Mouse (Mus musculus): ENCODE measurements at regions not wholly inside any gene's neighbourhood (a gene's known extent, or its start where the extent isn't known, plus 50 kb on each side); places are given as distances from the start of the nearest gene placed in this dataset.

GRCm38 (mm10) chr15:62903047-62903822 is 941.7 kb downstream of the Gsdmc2 start:
- DNase-seq (ENCODE audit: low spot score): peak; percentile 83
- Histone ChIP-seq H3K27me3 (ENCODE audit: low read depth, poor library complexity, severe bottlenecking) (peaks cover 49% of the 10 kb centered on the region), H3K36me3 (no peaks in the 10 kb centered on the region), H3K9me3 (replicated peaks) (no peaks in the 10 kb centered on the region), H3K27ac (replicated peaks) (peak overlapping the region; percentile 14; the same call in 1 of the 2 replicates), H3K4me3 (peak overlapping the region; percentile 2; the same call in 1 of the 2 replicates), H3K4me1 (peaks cover 24% of the 10 kb centered on the region)
- WGBS: 26% methylated on average over 17 of the region's 17 CpGs

GRCm38 (mm10) chr15:62901955-62902354 is 943.0 kb downstream of the Gsdmc2 start:
- 91% methylated on average over 4 of the region's 4 CpGs for WGBS
- DNase-seq (ENCODE audit: low spot score): no peak

GRCm38 (mm10) chr15:62889798-62890197 is 955.2 kb downstream of the Gsdmc2 start:
- Histone ChIP-seq H3K27ac (replicated peaks) (no peak overlapping the region), H3K4me1 (no peaks in the 10 kb centered on the region), H3K27me3 (ENCODE audit: low read depth, poor library complexity, severe bottlenecking) (no peaks in the 10 kb centered on the region), H3K36me3 (no peaks in the 10 kb centered on the region), H3K4me3 (no peak overlapping the region), H3K9me3 (replicated peaks) (no peaks in the 10 kb centered on the region)
- 91% methylated on average over 4 of the region's 4 CpGs for WGBS
- DNase-seq (ENCODE audit: low spot score): no peak

More at GRCm38 (mm10) chr15:62901955-62902354, 943.0 kb downstream of the Gsdmc2 start:
- H3K4me1 ChIP-seq: peaks cover 24% of the 10 kb centered on the region
- peaks cover 36% of the 10 kb centered on the region for H3K27me3 ChIP-seq (ENCODE audit: low read depth, poor library complexity, severe bottlenecking)
- H3K27ac ChIP-seq (replicated peaks): no peak overlapping the region
- no peak overlapping the region for H3K4me3 ChIP-seq
- H3K9me3 ChIP-seq (replicated peaks): no peaks in the 10 kb centered on the region
- no peaks in the 10 kb centered on the region for H3K36me3 ChIP-seq

- DNase-seq (ENCODE audit: low spot score): no peak
- Histone ChIP-seq H3K36me3 (no peaks in the 10 kb centered on the region), H3K4me3 (no peak overlapping the region), H3K27me3 (ENCODE audit: low read depth, poor library complexity, severe bottlenecking) (no peaks in the 10 kb centered on the region), H3K4me1 (no peaks in the 10 kb centered on the region), H3K9me3 (replicated peaks) (no peaks in the 10 kb centered on the region), H3K27ac (replicated peaks) (no peak overlapping the region)
- 92% methylated on average over 4 of the region's 4 CpGs for WGBS
Observed at GRCm38 (mm10) chr15:62885331-62885730, 959.6 kb downstream of the Gsdmc2 start.

- no peaks in the 10 kb centered on the region for H3K27me3 ChIP-seq (ENCODE audit: low read depth, poor library complexity, severe bottlenecking)
- no peak overlapping the region for H3K27ac ChIP-seq (replicated peaks)
- no peaks in the 10 kb centered on the region for H3K4me1 ChIP-seq
- H3K36me3 ChIP-seq: no peaks in the 10 kb centered on the region
- 88% methylated on average over 1 of the region's 1 CpGs for WGBS
- H3K4me3 ChIP-seq: no peak overlapping the region
- no peak for DNase-seq (ENCODE audit: low spot score)
- H3K9me3 ChIP-seq (replicated peaks): no peaks in the 10 kb centered on the region
Observed at GRCm38 (mm10) chr15:62871082-62871766, 973.8 kb downstream of the Gsdmc2 start.

- no peak for DNase-seq (ENCODE audit: low spot score)
- no peaks in the 10 kb centered on the region for H3K4me1 ChIP-seq
- no peaks in the 10 kb centered on the region for H3K9me3 ChIP-seq (replicated peaks)
- no peak overlapping the region for H3K27ac ChIP-seq (replicated peaks)
- no peaks in the 10 kb centered on the region for H3K36me3 ChIP-seq
- H3K27me3 ChIP-seq (ENCODE audit: low read depth, poor library complexity, severe bottlenecking): no peaks in the 10 kb centered on the region
- H3K4me3 ChIP-seq: no peak overlapping the region
- WGBS: 91% methylated on average over 1 of the region's 1 CpGs
Observed at GRCm38 (mm10) chr15:62862574-62862973, 982.4 kb downstream of the Gsdmc2 start.

GRCm38 (mm10) chr15:62861422-62861821 is 983.6 kb downstream of the Gsdmc2 start:
- Histone ChIP-seq H3K9me3 (replicated peaks) (no peaks in the 10 kb centered on the region), H3K27ac (replicated peaks) (no peak overlapping the region), H3K4me3 (no peak overlapping the region), H3K27me3 (ENCODE audit: low read depth, poor library complexity, severe bottlenecking) (no peaks in the 10 kb centered on the region), H3K36me3 (no peaks in the 10 kb centered on the region), H3K4me1 (no peaks in the 10 kb centered on the region)
- no peak for DNase-seq (ENCODE audit: low spot score)

- Histone ChIP-seq H3K4me1 (no peaks in the 10 kb centered on the region), H3K27me3 (ENCODE audit: low read depth, poor library complexity, severe bottlenecking) (no peaks in the 10 kb centered on the region), H3K36me3 (no peaks in the 10 kb centered on the region), H3K27ac (replicated peaks) (no peak overlapping the region), H3K4me3 (no peak overlapping the region), H3K9me3 (replicated peaks) (no peaks in the 10 kb centered on the region)
- no peak for DNase-seq (ENCODE audit: low spot score)
Observed at GRCm38 (mm10) chr15:62849326-62849725, 995.7 kb downstream of the Gsdmc2 start.

- Histone ChIP-seq H3K27ac (replicated peaks) (no peak overlapping the region), H3K4me1 (no peaks in the 10 kb centered on the region), H3K9me3 (replicated peaks) (no peaks in the 10 kb centered on the region), H3K36me3 (no peaks in the 10 kb centered on the region), H3K27me3 (ENCODE audit: low read depth, poor library complexity, severe bottlenecking) (no peaks in the 10 kb centered on the region), H3K4me3 (no peak overlapping the region)
- DNase-seq (ENCODE audit: low spot score): no peak
- 94% methylated on average over 3 of the region's 3 CpGs for WGBS
Observed at GRCm38 (mm10) chr15:62845884-62846283, 999.1 kb downstream of the Gsdmc2 start.

GRCm38 (mm10) chr15:62825586-62825985 is 1019.4 kb downstream of the Gsdmc2 start:
- no peak overlapping the region for H3K27ac ChIP-seq (replicated peaks)
- no peaks in the 10 kb centered on the region for H3K36me3 ChIP-seq
- no peaks in the 10 kb centered on the region for H3K4me1 ChIP-seq
- H3K4me3 ChIP-seq: no peak overlapping the region
- DNase-seq (ENCODE audit: low spot score): no peak
- no peaks in the 10 kb centered on the region for H3K9me3 ChIP-seq (replicated peaks)
- H3K27me3 ChIP-seq (ENCODE audit: low read depth, poor library complexity, severe bottlenecking): no peaks in the 10 kb centered on the region

- 74% methylated on average over 1 of the region's 1 CpGs for WGBS
- Histone ChIP-seq H3K36me3 (no peaks in the 10 kb centered on the region), H3K27ac (replicated peaks) (no peak overlapping the region), H3K4me3 (no peak overlapping the region), H3K9me3 (replicated peaks) (no peaks in the 10 kb centered on the region), H3K27me3 (ENCODE audit: low read depth, poor library complexity, severe bottlenecking) (no peaks in the 10 kb centered on the region), H3K4me1 (no peaks in the 10 kb centered on the region)
- no peak for DNase-seq (ENCODE audit: low spot score)
Observed at GRCm38 (mm10) chr15:62823861-62824518, 1021.0 kb downstream of the Gsdmc2 start.

GRCm38 (mm10) chr15:62822305-62822704 is 1022.7 kb downstream of the Gsdmc2 start:
- H3K27me3 ChIP-seq (ENCODE audit: low read depth, poor library complexity, severe bottlenecking): no peaks in the 10 kb centered on the region
- H3K9me3 ChIP-seq (replicated peaks): no peaks in the 10 kb centered on the region
- no peak overlapping the region for H3K27ac ChIP-seq (replicated peaks)
- no peak for DNase-seq (ENCODE audit: low spot score)
- no peaks in the 10 kb centered on the region for H3K4me1 ChIP-seq
- H3K4me3 ChIP-seq: no peak overlapping the region
- no peaks in the 10 kb centered on the region for H3K36me3 ChIP-seq

GRCm38 (mm10) chr15:62813093-62813492 is 1031.9 kb downstream of the Gsdmc2 start:
- WGBS: 78% methylated on average over 1 of the region's 1 CpGs
- H3K27ac ChIP-seq (replicated peaks): no peak overlapping the region
- H3K9me3 ChIP-seq (replicated peaks): no peaks in the 10 kb centered on the region
- no peaks in the 10 kb centered on the region for H3K36me3 ChIP-seq
- DNase-seq (ENCODE audit: low spot score): no peak
- no peak overlapping the region for H3K4me3 ChIP-seq
- no peaks in the 10 kb centered on the region for H3K4me1 ChIP-seq
- no peaks in the 10 kb centered on the region for H3K27me3 ChIP-seq (ENCODE audit: low read depth, poor library complexity, severe bottlenecking)

Measured in midbrain, embryonic 10.5 days (tissue).